Mouse (Mus musculus): Measurements from ENCODE around the gene Smg8.

The Smg8 gene

GRCm38 (mm10) chr11:87086290-87086984, at the start of gene Smg8:
Smg8 (minus strand) TSS chr11:87086774.
- peak; percentile 80; the same call in 1 of the 2 replicates for ATAC-seq (ENCODE audit: insufficient number of reproducible peaks, low FRiP score, low TSS enrichment)

- no peak for ATAC-seq (ENCODE audit: insufficient number of reproducible peaks, low FRiP score, low TSS enrichment)
Measured at GRCm38 (mm10) chr11:87136233-87136632, 49.7 kb upstream of the Smg8 start.

GRCm38 (mm10) chr11:87126824-87127816, 40.5 kb upstream of the Smg8 start, which contains the start of gene Trim37:
Trim37 (plus strand) TSS chr11:87127077.
- ATAC-seq (ENCODE audit: insufficient number of reproducible peaks, low FRiP score, low TSS enrichment), result peak; percentile 94

GRCm38 (mm10) chr11:87126281-87126823, 39.8 kb upstream of the Smg8 start:
- ATAC-seq (ENCODE audit: insufficient number of reproducible peaks, low FRiP score, low TSS enrichment), result no peak

- no peak for ATAC-seq (ENCODE audit: insufficient number of reproducible peaks, low FRiP score, low TSS enrichment)
Measured at GRCm38 (mm10) chr11:87125562-87125961, 39.0 kb upstream of the Smg8 start.

- no peak for ATAC-seq (ENCODE audit: insufficient number of reproducible peaks, low FRiP score, low TSS enrichment)
Measured at GRCm38 (mm10) chr11:87121864-87122263, 35.3 kb upstream of the Smg8 start.

- ATAC-seq (ENCODE audit: insufficient number of reproducible peaks, low FRiP score, low TSS enrichment), result no peak
Measured at GRCm38 (mm10) chr11:87110172-87110909, 23.8 kb upstream of the Smg8 start.

GRCm38 (mm10) chr11:87109519-87110171, 23.1 kb upstream of the Smg8 start:
- ATAC-seq (ENCODE audit: insufficient number of reproducible peaks, low FRiP score, low TSS enrichment), result no peak

- ATAC-seq (ENCODE audit: insufficient number of reproducible peaks, low FRiP score, low TSS enrichment), result peak; percentile 99
Measured at GRCm38 (mm10) chr11:87108755-87109518, 22.4 kb upstream of the Smg8 start, which contains the start of gene Ska2. Ska2 (plus strand) TSS chr11:87109234.

- ATAC-seq (ENCODE audit: insufficient number of reproducible peaks, low FRiP score, low TSS enrichment), result no peak
Measured at GRCm38 (mm10) chr11:87108409-87108754, 21.8 kb upstream of the Smg8 start, which contains the start of gene Prr11. Prr11 (minus strand) TSS chr11:87108708.

- no peak for ATAC-seq (ENCODE audit: insufficient number of reproducible peaks, low FRiP score, low TSS enrichment)
Measured at GRCm38 (mm10) chr11:87087142-87087541, 568 bp upstream of the Smg8 start.

- no peak for ATAC-seq (ENCODE audit: insufficient number of reproducible peaks, low FRiP score, low TSS enrichment)
Measured at GRCm38 (mm10) chr11:87085461-87085860, 1.1 kb downstream of the Smg8 start.

GRCm38 (mm10) chr11:87083712-87084111, 2.9 kb downstream of the Smg8 start:
- ATAC-seq (ENCODE audit: insufficient number of reproducible peaks, low FRiP score, low TSS enrichment), result no peak

GRCm38 (mm10) chr11:87073866-87074440, 12.6 kb downstream of the Smg8 start, which contains the start of gene Gdpd1:
Gdpd1 (minus strand) TSS chr11:87074062.
- ATAC-seq (ENCODE audit: insufficient number of reproducible peaks, low FRiP score, low TSS enrichment), result peak; percentile 94

- peak; percentile 80 for ATAC-seq (ENCODE audit: insufficient number of reproducible peaks, low FRiP score, low TSS enrichment)
Measured at GRCm38 (mm10) chr11:87073343-87073865, 13.2 kb downstream of the Smg8 start.

- ATAC-seq (ENCODE audit: insufficient number of reproducible peaks, low FRiP score, low TSS enrichment), result no peak
Measured at GRCm38 (mm10) chr11:87062087-87062486, 24.5 kb downstream of the Smg8 start.

- ATAC-seq (ENCODE audit: insufficient number of reproducible peaks, low FRiP score, low TSS enrichment), result no peak
Measured at GRCm38 (mm10) chr11:87060410-87060809, 26.2 kb downstream of the Smg8 start.

- no peak for ATAC-seq (ENCODE audit: insufficient number of reproducible peaks, low FRiP score, low TSS enrichment)
Measured at GRCm38 (mm10) chr11:87056286-87056685, 30.3 kb downstream of the Smg8 start.
